Mouse (Mus musculus) lung, postnatal 36 days (tissue): ENCODE data around the gene Myof.

Experiments used
- DNase-seq: peaks from one replicate; pipeline ENCODE4 v3.0.0; 2022; ENCODE audit warnings: mixed read lengths

Myof gene

DNA sequence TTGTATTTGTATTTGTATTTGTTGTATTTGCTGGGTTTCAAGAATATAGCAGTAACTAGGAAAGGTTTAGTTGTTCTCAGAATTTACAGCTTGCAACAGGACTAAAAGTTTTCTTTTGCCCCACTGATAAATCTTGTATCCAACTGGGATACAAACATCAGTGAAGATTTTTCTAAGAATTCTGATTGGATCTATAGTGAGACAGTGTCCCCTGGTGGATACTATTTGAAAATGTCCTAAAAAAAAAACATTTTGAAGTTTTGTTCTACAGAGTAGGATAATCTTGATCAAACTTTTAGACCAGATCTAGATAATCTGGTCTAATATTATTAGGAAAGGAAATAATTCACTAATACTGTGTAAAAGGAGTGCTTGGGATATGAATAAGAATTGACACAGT lies 106.3 kb downstream of the Myof start:
- DNase-seq = no peak

DNA sequence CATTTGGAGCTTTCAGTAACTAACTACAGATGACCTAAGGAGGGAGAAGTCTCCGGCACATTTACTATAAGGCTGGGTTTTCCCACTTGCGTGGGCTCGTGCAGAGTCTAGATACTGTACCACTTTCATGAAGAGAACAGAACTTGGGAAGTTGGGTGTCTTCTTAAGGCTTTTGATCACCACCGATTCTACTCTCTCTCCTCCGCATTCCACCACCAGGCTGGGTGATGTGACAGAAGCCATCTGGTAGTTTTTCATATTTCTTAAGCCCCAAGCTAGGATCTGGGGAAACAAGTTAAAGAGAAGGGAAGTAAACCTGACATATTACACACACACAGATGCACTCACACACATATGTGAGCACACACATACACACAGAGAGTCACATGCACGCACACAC lies 108.7 kb downstream of the Myof start:
- no peak for DNase-seq

DNA sequence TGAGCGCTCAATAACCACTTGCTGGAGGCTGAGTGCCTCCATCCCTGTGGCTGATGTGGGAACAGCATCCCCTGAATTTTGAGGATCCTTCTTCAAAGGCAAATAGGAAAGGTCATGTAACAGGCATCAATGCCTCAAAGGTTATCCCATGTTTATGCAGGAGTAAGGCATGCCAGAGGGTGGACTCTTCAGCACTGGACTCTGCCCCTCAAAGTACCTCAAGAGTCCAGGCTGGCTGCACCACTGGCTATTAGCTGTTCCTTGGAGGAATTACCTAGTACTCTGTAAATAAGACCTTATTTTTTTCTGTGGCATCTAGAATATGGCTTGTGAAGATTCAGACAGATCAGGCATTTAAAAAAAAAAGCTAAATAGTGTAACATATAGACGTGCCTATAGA lies 111.2 kb downstream of the Myof start:
- DNase-seq = no peak

DNA sequence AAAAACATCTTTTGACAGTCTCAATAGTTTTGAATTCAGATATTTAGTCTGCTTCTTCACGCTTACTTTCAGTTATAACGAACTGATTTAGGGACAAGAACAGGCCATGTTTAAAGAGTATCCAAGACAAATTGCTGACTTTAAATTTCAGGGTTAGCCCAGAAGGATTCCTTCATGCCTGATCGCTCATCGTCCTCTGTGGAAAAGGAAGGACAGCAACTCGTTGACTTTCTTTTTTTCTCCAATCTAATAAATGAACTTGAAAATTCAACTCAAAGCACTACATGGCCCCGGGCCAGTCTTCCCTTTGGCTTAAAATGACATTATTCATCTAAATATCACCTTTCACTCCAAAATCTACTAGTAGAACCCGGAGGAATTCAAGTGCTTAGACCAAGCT lies 115.5 kb downstream of the Myof start:
- DNase-seq = no peak

DNA sequence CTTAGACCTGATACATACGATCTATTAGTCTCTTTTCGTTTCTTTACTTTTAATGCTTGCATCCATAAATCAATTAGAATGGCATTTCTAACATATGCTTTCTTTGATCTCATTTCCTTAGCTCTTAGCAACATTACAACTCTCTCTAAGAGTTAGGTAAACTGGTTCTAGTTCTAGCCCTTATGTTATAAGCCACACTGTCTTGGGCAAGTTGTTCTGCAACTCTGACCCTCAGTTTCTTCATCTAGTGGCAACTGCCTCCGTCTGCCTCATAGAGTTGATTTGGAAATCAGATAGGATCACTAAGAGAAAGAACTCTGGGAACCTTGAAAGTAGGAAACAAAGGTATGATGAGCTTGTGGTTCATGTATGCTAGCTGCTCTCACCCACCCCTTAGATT lies 118.1 kb downstream of the Myof start:
- DNase-seq = no peak

DNA sequence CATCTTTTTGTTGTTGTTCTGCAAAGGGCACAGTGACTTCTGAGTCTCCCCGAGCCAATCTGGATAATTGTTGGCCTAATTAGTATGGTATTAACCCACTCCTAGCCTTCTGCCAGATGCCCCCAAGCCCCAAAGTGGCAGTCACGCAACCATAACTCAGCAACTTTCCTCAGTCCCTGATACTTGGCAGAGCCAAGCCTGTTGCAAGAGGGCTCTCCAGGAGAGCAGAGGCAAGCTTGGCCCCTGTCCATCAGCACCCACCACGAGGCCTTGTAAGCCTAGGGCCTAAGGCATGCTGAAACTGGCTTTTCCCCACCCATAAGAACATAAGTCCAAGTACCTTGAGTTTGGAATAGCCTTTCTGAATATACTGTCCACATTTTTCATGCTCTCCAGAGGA lies 119.1 kb downstream of the Myof start:
- DNase-seq = no peak

DNA sequence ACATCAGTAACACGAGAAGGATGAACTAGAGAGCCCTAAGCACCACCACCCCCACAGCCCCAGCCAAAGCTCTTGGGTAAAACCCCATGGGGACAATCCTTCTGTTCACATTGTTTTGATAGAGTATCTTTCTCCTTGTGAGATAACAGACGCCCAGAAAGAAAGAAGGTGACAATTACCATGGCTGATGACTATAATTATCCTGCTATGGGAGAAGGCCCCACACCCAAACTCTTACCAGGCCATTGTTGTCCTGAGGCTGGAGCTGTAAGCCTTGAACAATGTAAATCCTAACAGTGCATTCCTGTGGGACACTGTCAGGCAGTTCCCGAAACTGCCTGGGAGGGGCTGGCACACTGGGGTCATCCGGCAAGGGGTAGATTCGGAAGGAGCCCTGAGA lies 122.3 kb downstream of the Myof start:
- no peak for DNase-seq

DNA sequence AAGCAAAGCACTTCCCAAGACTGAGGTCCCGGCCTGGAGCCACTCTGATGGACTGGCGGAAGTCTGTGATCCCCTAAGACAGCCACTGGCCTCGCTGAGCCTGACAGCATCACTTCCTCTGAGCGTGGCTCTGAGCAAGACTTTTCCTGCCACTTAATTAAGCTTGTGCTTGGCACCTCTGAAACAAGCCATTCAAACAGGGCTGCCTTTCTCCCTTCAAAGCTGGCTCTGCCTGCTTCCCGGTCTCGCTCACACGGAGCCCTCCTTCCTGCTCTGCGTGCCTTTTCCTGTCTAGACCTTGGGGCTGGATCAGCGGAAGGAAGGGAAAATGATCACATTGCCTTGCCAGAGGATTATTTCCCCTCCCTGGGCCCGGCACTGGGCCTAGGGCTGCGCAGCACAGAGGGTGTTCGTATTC lies 124.9 kb downstream of the Myof start:
- DNase-seq = peak; percentile 44

DNA sequence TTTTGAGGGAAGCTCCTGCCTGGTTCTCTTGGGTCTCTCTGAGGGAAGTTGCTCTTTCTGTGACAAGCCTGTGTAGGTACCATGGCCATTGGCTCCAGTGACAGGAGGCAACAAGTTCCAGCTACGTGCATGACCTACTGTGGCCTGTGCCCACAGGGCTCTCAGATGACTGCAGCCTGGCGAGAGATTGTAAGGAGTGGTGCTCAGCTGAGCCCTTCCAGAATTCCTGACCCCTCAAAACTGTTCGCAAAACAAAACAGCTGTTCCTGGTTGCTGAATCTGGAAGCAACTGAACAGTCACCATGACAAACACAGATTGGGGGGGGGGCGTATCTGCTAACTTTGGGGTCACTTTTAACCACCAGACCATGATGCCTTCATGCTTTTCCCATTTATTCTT lies 129.1 kb downstream of the Myof start:
- DNase-seq = peak; percentile 37

DNA sequence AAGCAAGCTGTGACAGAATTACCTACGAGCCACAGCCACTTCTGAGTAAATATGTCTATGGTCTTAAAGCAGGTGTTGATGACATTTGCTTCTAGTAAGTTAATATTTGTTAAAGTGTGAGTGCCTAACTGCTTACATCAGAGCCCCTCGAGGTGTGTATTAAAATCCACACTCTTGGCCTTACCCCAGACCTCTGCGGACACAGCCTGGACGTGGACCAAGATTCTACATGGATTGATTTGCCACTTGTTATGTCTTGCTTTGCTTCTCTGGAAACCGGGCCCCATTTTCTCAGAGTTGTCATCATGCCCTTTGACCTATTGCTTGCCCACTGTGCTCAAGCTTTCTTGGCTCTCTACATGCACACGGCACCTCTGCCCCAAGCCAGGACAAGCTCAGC lies 130.9 kb downstream of the Myof start:
- DNase-seq = peak; percentile 50

DNA sequence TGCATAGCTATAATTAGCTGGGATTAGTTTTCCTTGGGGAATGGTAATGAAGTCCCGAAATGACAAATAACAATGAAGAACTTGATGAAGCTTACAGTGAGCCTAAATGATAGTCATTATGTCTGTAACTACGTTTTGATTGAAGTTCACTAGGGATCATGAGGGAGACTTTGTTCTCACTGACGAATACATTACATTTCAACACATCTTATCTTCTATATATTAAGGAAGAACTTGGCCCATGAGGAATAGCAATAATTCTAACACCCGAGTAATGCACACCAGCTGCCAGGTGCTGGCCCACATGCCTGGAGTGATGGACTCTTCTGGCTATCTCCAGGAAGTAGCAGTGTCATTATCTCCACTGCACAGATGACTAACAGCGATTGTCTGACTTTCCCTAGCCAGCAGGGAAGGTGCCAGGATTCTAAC lies 133.5 kb downstream of the Myof start:
- DNase-seq = no peak

DNA sequence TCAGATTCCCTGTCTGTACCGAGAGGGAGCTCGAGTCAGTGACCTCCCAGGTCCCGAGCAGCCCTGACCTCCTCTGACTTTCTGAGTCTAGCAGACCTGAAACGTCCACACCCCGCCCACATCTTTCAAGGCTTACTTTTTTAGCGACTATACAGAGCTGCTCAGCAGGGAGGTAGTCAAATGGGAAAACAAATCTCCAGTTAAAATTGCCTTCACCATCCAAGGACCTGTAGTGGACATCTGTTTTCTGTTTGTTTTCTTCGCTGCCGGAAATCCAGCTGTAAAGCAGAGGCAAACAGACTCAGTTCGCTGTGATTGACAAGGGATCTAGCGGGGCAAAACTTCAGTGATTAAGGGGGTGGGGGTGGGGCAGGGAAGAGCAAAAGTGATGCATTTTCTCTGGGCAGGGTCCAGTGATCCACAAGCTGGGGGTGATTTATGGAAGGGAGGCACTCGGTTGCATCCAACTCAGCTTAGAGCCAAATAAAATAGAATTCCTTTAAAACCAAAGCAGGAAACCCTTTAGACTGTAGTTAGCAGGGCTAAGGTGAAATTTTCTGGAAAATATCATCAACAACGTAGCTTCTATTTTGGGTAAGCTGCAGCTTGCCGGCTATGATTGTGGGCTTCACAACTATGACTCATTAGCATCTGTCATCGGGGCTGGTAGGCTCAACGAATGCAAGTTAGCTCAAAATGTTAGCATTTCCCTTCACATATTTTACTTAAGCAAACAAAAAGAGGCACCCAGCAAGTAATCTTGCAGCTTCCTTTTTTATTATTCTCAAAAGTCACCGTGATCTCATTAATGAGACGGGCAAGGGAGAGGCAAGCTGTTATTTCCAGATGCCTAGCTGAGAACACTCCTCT lies 135.7 kb downstream of the Myof start:
- DNase-seq = no peak

DNA sequence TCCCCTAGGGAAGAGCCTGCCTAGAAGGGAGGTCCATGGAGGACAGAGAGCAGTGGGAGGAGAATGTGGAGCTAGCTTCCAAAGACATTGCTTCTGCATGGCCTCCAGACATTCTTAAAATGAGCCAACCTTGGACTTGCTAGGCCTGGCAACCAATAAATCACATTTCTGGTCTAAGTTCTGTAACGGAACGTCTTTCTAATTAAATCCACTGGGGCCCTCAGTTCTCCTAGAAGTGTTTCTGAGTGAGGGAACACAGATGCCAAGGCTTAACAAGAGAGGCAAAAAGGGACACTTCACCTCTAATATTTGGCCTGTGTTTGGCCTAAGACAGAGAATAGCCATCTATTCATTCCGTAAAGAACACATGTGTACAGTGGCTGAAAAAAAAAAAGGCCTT lies 136.5 kb downstream of the Myof start:
- DNase-seq = no peak

DNA sequence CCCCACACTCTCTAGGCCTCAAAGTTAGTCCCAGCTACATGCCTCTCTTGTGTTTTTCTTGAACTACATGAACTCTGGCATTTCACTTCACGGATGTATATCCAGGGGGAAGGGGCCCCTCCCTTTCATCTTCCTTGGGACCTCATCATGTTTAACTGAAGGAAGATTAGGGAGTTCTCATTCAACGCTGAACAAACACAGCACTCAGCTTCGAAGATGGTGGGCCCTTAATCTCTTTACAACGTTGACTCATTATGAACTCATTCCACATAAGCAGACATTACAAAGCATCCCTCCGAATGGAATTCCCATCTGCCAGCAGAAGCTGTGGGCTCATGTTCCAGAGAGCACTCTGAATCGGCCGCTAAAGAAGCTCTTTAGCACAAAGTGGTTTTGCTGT lies 147.3 kb downstream of the Myof start:
- DNase-seq = no peak

DNA sequence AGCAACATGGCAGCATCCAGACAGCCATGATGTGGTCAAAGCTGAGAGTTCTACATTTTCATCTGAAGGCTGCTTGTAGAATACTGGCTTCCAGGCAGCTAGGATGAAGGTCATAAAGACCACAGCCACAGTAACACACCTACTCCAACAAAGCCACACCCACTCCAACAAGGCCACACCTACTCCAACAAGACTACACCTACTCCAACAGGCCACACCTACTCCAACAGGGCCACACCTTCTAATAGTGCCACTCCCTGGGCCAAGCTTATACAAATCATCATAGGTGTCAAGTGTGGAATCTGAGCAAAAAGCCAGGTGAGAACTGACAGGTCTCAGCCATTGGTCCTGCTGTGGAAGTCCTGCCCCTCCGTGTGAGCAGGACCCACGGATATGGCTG lies 152.4 kb downstream of the Myof start:
- no peak for DNase-seq

DNA sequence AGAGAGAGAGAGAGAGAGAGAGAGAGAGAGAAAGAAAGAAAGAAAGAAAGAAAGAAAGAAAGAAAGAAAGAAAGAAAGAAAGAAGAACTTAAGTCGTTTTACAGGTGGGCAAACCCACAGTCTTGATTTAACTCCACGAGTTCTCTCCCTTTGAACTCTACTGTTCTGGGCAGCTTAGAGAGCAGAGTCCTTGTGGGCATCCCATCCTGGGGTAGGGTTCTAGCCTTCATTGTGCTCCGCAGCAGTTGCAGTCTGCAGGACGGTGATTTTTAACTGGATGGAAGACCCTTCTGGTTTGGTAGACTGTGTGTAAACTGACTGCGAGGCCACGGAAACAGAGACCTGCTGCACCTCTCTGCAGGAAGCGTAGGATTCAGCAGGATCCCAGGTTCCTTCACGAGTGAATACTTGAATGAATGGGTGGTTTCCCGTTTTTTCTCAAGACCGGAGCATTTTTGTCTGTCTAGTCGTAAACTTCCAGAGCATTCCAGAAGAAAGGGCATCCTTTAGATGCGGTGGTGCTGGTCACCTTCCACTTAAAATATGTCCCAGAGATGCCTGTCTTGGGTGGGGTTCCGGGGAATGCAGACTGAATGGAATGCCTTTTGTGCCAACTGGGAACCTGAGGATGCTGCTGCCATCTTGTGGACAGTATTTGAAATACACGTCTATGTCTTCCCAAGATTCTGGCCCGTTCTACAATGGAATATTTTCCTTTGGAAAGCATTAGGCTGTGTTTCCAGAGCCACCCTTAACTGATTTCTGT lies 156.8 kb downstream of the Myof start:
- DNase-seq = peak; percentile 78

DNA sequence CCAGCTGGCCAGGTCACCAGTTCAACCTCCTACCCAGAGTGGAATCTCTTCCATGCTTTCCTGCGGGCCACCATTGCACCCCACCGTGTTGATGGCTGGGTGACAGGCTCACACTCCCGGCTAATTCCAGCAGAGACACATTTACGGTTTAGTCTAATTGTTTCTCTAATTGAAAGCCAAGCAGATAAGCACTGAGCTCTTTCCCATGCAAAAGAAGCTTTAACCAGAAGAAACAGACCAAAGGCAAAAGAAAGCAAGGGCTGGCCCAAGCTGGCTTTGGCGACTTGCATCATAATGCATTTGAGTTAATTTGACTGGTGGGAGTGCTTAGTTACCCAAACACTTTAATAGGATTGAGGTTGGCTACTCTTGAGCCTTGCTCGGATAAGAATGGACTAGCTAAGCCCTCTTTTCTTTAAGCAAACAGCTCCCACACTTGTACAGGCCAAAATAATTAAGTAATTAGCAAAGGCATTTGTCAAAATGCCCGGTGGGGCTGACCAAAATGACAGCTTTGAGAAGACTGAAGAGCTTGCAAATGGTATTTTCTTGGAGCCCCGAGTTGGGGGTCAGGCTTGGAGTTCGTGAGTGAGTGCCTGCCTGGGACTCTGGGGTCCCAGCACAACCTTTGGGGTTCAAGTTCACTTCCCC lies 161.8 kb downstream of the Myof start:
- DNase-seq = no peak

DNA sequence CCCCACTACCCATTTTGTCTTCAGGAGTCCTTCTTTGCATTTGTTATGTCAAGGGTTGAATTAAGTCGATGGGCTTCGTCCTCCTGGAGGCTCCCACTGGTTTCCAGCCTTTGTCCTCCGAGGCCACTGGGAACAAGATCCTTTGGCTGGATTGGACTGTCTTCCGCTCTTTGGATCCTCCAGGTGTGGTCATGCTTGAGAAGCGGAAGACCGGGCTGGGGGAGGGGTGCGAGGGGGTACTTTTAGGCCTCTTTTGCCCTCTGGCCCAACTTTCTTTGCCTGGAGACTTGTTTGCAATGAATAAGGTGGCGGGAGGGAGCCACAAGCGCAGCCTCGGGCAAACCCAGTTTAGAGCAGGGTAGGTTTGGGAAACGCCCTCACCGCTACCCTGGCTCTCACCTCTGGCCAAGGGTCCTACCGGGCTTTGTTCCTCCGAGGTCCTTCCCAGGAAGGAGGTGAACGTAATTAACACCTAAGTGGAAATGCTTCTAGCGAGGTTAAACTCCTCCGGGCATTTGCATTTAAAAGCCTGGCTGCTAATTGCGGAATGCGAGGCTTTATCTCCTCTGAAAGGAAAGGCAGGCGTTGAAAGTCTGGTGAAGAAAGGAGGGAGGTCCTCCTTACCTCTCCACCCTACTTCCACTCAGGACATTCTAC lies 165.7 kb downstream of the Myof start:
- DNase-seq = no peak

DNA sequence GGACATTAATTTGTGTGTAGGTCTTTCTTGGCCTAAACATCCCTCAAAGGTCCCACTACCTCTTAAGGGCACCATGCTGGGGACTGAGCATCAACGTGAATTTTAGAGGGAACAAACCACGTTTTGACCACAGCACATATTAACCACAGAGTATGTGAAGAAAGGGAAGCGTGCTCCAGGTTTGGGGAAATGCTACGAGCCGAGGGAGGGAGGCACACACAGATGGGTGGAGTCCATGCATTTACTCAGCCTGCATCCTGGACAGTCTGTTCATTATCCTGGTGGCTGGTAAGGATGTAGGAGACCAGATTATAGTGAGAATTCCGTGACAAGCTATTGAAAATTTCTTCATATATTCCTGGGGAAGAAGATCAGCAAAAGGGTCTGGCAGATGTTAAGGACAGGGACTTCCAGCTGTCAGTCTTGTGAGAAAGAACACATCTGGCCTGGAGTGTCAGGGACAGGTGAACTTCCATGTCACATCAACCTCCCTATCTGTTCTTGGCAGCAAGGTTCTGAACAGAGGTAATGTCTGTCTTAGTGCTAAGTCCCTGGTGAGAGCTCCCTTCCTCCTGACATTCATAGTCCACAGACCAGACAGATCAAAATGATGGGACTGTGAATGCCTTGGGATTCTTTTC lies 166.7 kb downstream of the Myof start:
- DNase-seq = no peak

DNA sequence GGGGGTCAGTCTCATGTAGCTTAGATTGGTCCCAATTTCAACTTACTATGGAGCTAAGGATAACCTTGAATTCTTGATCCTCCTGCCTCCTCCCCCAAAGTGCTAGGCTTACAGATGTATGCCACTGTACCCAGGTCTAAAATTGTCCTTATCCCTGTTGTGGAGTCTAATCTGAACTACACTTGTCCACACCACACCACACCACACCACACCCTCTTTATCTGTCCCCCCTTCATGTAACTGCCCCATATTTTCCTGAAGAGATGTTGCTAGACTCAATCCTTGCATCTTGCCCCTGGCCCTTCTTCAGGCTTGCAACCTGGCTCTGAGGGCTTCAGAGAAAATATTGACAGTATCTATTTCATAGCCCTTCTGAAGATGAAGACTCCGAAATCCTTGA lies 169.9 kb downstream of the Myof start:
- no peak for DNase-seq

DNA sequence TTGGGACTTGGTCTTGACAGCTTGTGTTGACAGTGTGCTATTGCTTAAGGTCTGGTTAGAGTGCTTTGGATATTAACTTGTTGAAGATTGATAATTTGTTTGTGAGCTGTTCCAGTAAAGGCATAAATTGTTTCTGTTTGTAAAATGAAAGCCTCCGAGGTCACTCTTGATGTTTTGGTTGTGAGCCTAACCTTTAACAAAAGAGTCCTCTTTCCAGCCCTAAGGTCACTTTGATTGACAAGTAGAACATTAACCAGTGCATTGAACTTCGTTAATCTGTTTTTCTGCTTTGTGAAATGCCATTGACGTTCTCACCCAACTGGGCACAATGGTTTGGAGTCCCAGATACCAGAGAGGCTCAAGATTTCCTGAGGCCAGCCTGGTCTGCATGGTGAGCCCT lies 175.8 kb downstream of the Myof start:
- no peak for DNase-seq

DNA sequence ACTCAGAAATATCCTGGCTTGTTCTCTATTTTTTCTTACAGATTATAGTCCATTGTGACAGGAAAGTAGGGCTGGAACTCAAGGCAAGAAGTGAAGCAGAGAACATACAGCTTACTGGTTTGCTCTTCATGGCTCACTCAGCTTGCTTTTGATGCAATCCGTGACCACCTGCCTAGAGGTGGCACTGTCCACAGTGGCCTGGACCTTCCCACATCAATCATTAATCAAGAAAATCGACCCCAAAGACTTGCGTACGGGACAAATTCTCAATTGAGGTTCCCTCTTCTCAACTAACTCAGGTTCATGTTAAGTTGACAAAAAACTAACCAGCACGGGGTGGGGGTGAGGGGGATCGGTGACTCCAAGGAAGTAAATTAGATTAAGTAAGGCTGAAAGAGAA lies 176.4 kb downstream of the Myof start:
- no peak for DNase-seq

DNA sequence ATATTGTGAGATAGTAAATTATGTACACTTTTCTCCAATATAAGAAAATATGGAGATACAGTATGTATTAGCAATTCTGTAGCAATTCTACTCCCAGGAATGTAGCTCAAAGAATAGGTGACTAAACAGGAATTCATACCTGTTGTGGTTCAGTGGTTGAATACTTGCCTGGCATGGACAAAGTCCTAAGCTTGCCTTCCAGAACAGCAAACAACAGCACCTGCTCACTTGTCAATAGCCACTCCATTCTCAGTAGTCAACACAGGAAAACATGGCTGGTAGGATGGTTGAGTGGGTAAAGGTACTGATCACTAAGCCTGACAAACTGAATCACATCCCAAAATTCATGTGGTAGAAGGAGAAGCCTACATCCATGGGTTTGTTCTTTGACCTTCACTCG lies 182.2 kb downstream of the Myof start:
- no peak for DNase-seq
